Mouse (Mus musculus) ES-E14 (cell line): ENCODE results near the gene Mrpl45.
A peak's percentile ranks its signal among the peaks of the same experiment; 100 is the strongest.
"Not testable (repeated sequence)": the region's sequence is repeated elsewhere in the genome, so short reads cannot be mapped to it uniquely, and the experiment has no call there.

Experiments
- HCFC1 ChIP-seq: IDR thresholded peaks from 2 replicates; pipeline ENCODE4 v1.6.1; 2012; ENCODE audit warnings: low read length, inconsistent platforms, borderline replicate concordance; ENCODE audit not compliant: insufficient read depth
- MAFK ChIP-seq: IDR thresholded peaks from 2 replicates; pipeline ENCODE4 v1.6.1; 2014; ENCODE audit warnings: mild to moderate bottlenecking, low read depth, low read length, inconsistent platforms; ENCODE audit not compliant: insufficient read depth
- ZC3H11A ChIP-seq: IDR thresholded peaks from 2 replicates; pipeline ENCODE4 v1.6.1; 2012; ENCODE audit warnings: low read depth, mild to moderate bottlenecking, inconsistent platforms, low read length, borderline replicate concordance
- ZNF384 ChIP-seq: IDR thresholded peaks from 2 replicates; pipeline ENCODE4 v1.6.1; 2012; ENCODE audit warnings: low read depth, low read length, inconsistent platforms

GRCm38 (mm10) chr11:97357663-97358062, 42.1 kb downstream of the Mrpl45 start:
- TF ChIP-seq ZNF384: peak; percentile 98
- TF ChIP-seq MAFK, HCFC1, ZC3H11A: not testable (repeated sequence)
